Mouse (Mus musculus): ENCODE results near the gene Zfp85. TPM values are rescaled to one million over a fixed set of nuclear protein-coding genes. Genes with fewer than 3 reads are reported as not detected.

Zfp85 gene
- 1 to 10 TPM; 7.2 to 9.5 TPM for total RNA-seq (2023)

DNA sequence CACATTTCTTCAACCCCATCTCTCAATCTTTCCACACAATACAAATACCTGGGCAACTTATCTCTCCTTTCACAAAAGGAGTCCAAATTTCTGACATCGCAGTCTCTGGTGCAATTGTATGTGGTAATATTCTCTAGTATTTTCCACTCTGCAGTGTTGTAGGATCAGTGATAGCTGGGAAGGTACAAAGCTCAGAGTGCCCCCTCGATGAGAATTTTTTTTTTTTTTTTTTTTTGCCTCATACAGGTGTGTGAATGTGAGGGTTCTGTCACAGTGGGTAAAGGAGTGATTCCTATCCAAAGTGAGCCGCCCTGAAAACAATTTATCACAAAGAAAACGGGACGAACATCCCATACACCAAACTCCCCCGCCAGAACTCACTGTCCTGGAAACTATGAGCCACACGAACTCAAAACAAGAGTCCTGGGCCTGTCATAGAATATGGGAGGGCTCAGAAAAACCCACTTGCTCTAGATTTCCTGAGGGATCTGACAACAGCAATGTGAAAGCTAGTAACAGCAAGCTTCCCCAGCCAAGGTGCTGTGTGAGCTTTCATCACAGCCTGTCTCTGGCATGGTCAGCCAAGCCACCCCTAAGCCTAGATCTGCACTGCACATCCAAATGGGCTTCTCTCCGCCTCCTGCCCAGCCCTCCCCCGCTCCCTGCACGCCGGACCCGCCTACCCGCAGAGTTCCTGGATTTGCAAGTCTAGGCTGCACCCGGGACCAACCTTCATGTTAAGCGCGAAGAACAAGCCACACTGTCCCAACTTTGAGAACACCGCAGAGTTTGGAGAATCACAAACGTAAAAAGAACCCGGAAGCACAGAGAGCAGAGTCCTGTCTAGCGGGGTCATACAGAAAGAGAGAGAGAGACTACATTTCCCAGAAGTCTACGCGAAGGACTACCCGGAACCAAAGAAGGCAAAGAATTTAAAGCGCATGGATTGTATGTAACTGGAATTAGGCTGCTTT, at the start of gene Zfp85:
Gene Zfp85, minus strand, starts transcription at position 896 of the 974 bp plus-strand sequence.

DNA sequence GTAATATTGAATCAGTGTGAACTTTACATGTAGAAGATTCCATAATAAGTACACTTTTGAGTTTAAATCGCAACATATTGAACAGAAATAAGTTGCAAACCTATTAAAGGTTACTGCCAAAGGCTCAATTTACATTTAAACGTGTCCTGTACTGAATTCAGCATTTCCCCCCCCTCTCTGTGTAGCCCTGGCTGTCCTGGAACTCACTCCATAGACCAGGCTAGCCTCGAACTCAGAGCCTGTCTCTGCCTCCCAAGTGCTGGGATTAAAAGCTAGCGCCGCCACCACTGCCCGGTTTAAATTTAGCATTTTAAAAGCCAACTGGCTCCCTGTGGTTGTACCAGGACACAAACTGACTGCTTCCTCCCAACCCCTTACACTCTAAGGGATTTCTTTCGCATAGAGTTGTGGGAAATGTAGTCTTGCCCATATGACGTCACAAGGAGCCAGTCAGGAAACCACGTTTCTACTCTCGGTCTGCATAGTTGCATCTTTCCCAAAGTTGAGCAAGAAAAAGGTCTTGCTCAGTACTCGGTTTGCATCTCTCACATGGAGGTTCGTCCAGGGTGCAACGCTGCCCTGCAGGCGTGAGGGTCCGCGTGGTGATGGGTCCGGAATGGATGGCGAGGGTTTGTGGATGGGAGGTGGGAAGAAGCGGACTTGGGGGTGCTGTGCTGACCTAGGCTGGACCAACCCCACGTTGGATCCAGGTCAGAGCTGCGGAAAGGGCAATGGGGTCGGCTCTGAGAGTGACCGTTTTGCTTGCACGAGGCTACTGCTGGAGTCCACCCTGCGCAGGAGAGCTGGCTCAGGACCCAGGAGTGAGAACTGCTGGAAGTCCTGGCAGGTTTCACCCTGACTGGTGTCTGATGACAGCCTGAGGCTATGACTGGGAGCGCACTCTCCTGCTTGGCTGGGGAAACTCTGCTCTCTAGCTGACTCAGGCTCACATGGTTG, 24.5 kb upstream of the Zfp85 start, which contains the start of gene Zfp493:
Gene Zfp493, plus strand, starts transcription at position 429 of the 957 bp plus-strand sequence.

DNA sequence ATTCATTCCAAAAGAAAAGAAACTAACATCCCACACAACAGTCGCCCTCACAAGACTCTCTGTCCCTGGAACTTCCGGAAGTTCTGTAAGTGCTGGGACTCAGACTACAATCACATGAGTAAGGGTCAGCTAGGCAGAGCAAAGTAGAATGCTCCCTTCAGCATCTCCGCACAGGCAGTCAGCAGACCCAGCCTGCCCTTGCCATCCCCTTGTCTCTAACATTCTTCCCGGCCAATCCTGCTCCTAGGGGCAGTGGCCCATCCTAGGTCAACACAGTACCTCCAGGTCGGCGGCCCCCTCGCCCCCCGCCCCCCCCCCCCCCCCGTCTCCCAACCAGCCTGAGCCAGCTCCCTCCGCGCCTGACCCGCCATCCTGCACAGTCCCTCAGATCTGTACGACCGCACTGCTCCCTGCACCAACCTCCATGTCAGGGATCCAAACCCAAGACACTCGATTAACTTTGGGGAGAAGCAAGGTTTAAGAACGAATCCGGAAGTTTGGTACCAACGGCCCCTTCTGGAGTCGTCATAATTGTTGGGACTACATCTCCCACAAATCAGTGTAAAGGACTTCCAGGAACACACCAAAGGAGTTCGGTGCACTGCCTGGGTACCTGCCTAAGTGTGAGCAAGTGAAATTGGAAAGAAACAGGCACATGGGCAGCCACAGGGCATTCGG, 26.2 kb downstream of the Zfp85 start, which contains the start of gene Zfp65:
Gene Zfp65, minus strand, starts transcription at position 533 of the 678 bp plus-strand sequence.

Other genes starting within 250 kb of the Zfp85 start
- gene Gm26965, start 229.1 kb downstream of the Zfp85 start, total RNA-seq (2023): not detected
- gene Zfp87, start 229.1 kb downstream of the Zfp85 start, total RNA-seq (2023): 10 to 100 TPM; 24.1 to 31.2 TPM
- 10 to 100 TPM; 11.5 to 15.2 TPM for gene Zfp748, start 201.4 kb downstream of the Zfp85 start, total RNA-seq (2023)
- 10 to 100 TPM; 19.8 to 20.3 TPM for gene Zfp729b, start 145.5 kb downstream of the Zfp85 start, total RNA-seq (2023)
- gene Gm49345, start 117.5 kb downstream of the Zfp85 start, total RNA-seq (2023): 1 to 10 TPM; 2.5 to 8.4 TPM
- 10 to 100 TPM; 16.2 to 20.7 TPM for gene Zfp729a, start 117.4 kb downstream of the Zfp85 start, total RNA-seq (2023)
- 10 to 100 TPM; 20.8 to 21.5 TPM for gene Zfp738, start 68.2 kb downstream of the Zfp85 start, total RNA-seq (2023)
- 10 to 100 TPM; 16.3 to 22.7 TPM for gene Zfp65, start 26.1 kb downstream of the Zfp85 start, total RNA-seq (2023)
- gene Zfp493, start 24.5 kb upstream of the Zfp85 start, total RNA-seq (2023): 1 to 10 TPM; 3.5 to 5.9 TPM
- gene Zfp273, start 58.5 kb upstream of the Zfp85 start, total RNA-seq (2023): 1 to 10 TPM; 7.2 to 7.8 TPM
- 1 to 10 TPM in 1 of 2 experiments, not detected in 1; 2.8 TPM for gene Gm10037, start 75.9 kb upstream of the Zfp85 start, total RNA-seq (2023)
- not detected for gene BC048507, start 108.1 kb upstream of the Zfp85 start, total RNA-seq (2023)

Measured in B cell, adult 67 days (primary cell).